Mouse (Mus musculus): ENCODE results near the gene Cyp19a1.

Gene Cyp19a1

GRCm38 (mm10) chr9:54168425-54168824 lies 99.5 kb downstream of the Cyp19a1 start:
- DNase-seq = no peak

- DNase-seq = no peak
Observed at GRCm38 (mm10) chr9:54163117-54163516, 104.8 kb downstream of the Cyp19a1 start.

DNA sequence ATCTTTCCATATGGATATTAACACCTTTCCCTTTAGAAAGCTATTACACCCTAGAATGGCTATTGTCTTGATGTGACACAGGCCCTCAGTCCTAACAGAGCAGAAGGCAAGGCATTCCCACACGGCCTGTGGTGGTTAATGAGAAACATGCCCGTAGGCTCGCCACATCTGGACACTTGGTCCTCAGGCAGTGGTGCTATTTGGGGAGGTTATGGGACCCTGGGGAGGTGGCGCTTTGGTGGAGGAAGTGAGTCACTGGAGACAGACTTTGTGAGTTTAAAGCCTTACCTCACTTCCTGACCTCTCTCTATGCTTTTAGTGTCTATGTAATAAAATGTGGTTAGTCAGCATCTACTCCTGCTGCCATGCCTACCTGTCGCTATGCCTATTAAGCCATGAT lies 114.2 kb downstream of the Cyp19a1 start:
- DNase-seq = no peak

DNA sequence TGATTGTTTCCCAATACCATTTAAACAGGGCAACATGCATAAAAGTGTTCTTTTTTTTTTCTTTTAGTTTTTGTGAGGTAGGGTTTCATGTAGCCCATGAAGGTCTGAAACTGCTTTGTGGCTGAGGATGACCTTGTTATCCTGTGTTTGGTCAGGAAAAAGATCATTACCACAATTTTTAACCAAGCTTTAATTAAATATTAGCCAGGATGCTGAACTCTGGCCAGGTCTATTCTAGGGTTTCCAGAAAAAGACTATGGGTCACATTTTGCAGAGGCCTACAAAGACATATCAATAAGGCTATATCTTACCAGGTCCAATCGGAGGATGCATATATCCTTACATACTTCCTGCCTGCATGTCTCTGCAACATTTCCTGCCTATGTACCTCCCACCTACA lies 128.7 kb downstream of the Cyp19a1 start:
- DNase-seq = no peak

Measured in liver (tissue).